ENCODE assay signal across 14 mouse cellular contexts in genomic region chrX:51066539-51067286, GRCm38 (mm10). TPM values are rescaled to one million over a fixed set of nuclear protein-coding genes. Genes with fewer than 3 reads are reported as not detected.
DNase-seq lines count a peak whose midpoint lies in the region; ATAC-seq lines count a peak whose summit lies in the region.
"Had no signal": no experiment of that assay in that cellular context is flagged by ENCODE, and none has a peak within 500 bp of the region (broad histone marks: within the 10 kb centered on the region; RNA-seq: fewer than 3 reads in every experiment).

No protein-coding gene starts in this region.

- no peaks in the 10 kb centered on the region for H3K4me1 ChIP-seq in midbrain, embryonic 13.5 days (replicated peaks)
- H3K4me1 ChIP-seq in midbrain, embryonic 16.5 days (ENCODE audit: control insufficient read depth, insufficient read depth, low read length), result no peaks in the 10 kb centered on the region
- no peaks in the 10 kb centered on the region for H3K4me1 ChIP-seq in lung, embryonic 16.5 days (replicated peaks; ENCODE audit: control insufficient read depth, insufficient read depth, low read length)
- H3K4me1 ChIP-seq: embryonic facial prominence, embryonic 15.5 days; forebrain, embryonic 10.5 days; forebrain, embryonic 15.5 days; heart, embryonic 15.5 days; hindbrain, embryonic 15.5 days had no signal

- DNase-seq in lung, postnatal 25 days (ENCODE audit: low spot score), result peak; percentile 68
- no peak for DNase-seq in heart, postnatal 25 days (ENCODE audit: low spot score)
- DNase-seq in urinary bladder, adult 18-20 months (ENCODE audit: low spot score in 2 of 2), result no peak
- DNase-seq in kidney, postnatal 4 days, result no peak

- no peak overlapping the region for H3K4me3 ChIP-seq in midbrain, embryonic 13.5 days (replicated peaks)
- no peak overlapping the region for H3K4me3 ChIP-seq in midbrain, embryonic 16.5 days (ENCODE audit: low read depth, low read length)
- no peak overlapping the region for H3K4me3 ChIP-seq in lung, embryonic 16.5 days (ENCODE audit: low read length)
- H3K4me3 ChIP-seq: embryonic facial prominence, embryonic 15.5 days; erythroblast, embryonic 14.5 days; forebrain, embryonic 10.5 days; forebrain, embryonic 15.5 days; heart, embryonic 15.5 days; hindbrain, embryonic 15.5 days had no signal

- H3K4me2 ChIP-seq in midbrain, embryonic 13.5 days (replicated peaks), result no peak overlapping the region
- no peak overlapping the region for H3K4me2 ChIP-seq in midbrain, embryonic 16.5 days (ENCODE audit: low read length)
- H3K4me2 ChIP-seq in lung, embryonic 16.5 days (ENCODE audit: low read depth, low read length), result no peak overlapping the region; the same call in 1 of the 2 replicates
- H3K4me2 ChIP-seq: embryonic facial prominence, embryonic 15.5 days; forebrain, embryonic 15.5 days; heart, embryonic 11.5 days; heart, embryonic 15.5 days; hindbrain, embryonic 15.5 days had no signal

- H3K36me3 ChIP-seq in midbrain, embryonic 13.5 days, result no peaks in the 10 kb centered on the region
- no peaks in the 10 kb centered on the region for H3K36me3 ChIP-seq in midbrain, embryonic 16.5 days (ENCODE audit: control insufficient read depth, insufficient read depth, low read length)
- H3K36me3 ChIP-seq in lung, embryonic 16.5 days (ENCODE audit: control insufficient read depth, insufficient read depth, low read length), result no peaks in the 10 kb centered on the region
- H3K36me3 ChIP-seq: embryonic facial prominence, embryonic 15.5 days; forebrain, embryonic 10.5 days; forebrain, embryonic 15.5 days; heart, embryonic 15.5 days; hindbrain, embryonic 15.5 days had no signal

- peak; percentile 50; the same call in 1 of the 2 replicates for ATAC-seq in midbrain, embryonic 13.5 days
- no peak for ATAC-seq in midbrain, embryonic 16.5 days
- ATAC-seq in lung, embryonic 16.5 days (ENCODE audit: low read depth), result peak; percentile 89

- no peak overlapping the region for H3K27ac ChIP-seq in midbrain, embryonic 13.5 days
- no peak overlapping the region for H3K27ac ChIP-seq in midbrain, embryonic 16.5 days (ENCODE audit: low read length)
- peak overlapping the region; percentile 15; the same call in 1 of the 2 replicates for H3K27ac ChIP-seq in lung, embryonic 16.5 days (ENCODE audit: low read length)
- H3K27ac ChIP-seq: embryonic facial prominence, embryonic 15.5 days; forebrain, embryonic 10.5 days; forebrain, embryonic 15.5 days; heart, embryonic 15.5 days; hindbrain, embryonic 15.5 days had no signal

- 75% methylated on average over 11 of the region's 11 CpGs for WGBS in midbrain, embryonic 13.5 days
- 72% methylated on average over 11 of the region's 11 CpGs for WGBS in midbrain, embryonic 16.5 days
- 53% methylated on average over 11 of the region's 11 CpGs for WGBS in lung, embryonic 16.5 days

- no peak overlapping the region for H3K9ac ChIP-seq in midbrain, embryonic 13.5 days (replicated peaks)
- no peak overlapping the region for H3K9ac ChIP-seq in midbrain, embryonic 16.5 days (ENCODE audit: low read depth, low read length)
- no peak overlapping the region for H3K9ac ChIP-seq in lung, embryonic 16.5 days (ENCODE audit: low read length)
- H3K9ac ChIP-seq: embryonic facial prominence, embryonic 15.5 days; forebrain, embryonic 15.5 days; heart, embryonic 15.5 days; hindbrain, embryonic 15.5 days had no signal

- H3K27me3 ChIP-seq in midbrain, embryonic 13.5 days, result no peaks in the 10 kb centered on the region
- H3K27me3 ChIP-seq in midbrain, embryonic 16.5 days (ENCODE audit: control insufficient read depth, insufficient read depth, low read depth, low read length), result no peaks in the 10 kb centered on the region
- no peaks in the 10 kb centered on the region; the same call in 1 of the 2 replicates for H3K27me3 ChIP-seq in lung, embryonic 16.5 days (ENCODE audit: control insufficient read depth, insufficient read depth, low read depth, low read length)
- H3K27me3 ChIP-seq: embryonic facial prominence, embryonic 15.5 days; forebrain, embryonic 15.5 days; heart, embryonic 15.5 days; hindbrain, embryonic 15.5 days had no signal

- intact Hi-C loops in heart, postnatal 25 days (cut with DNase I), result no loop called here

- H3K9me3 ChIP-seq in midbrain, embryonic 13.5 days, result no peaks in the 10 kb centered on the region
- H3K9me3 ChIP-seq in midbrain, embryonic 16.5 days (replicated peaks; ENCODE audit: control insufficient read depth, low read length, poor library complexity, severe bottlenecking), result no peaks in the 10 kb centered on the region
- H3K9me3 ChIP-seq in lung, embryonic 16.5 days (ENCODE audit: control insufficient read depth, low read length), result no peaks in the 10 kb centered on the region
- H3K9me3 ChIP-seq: embryonic facial prominence, embryonic 15.5 days; forebrain, embryonic 10.5 days; forebrain, embryonic 15.5 days; heart, embryonic 15.5 days; hindbrain, embryonic 15.5 days had no signal

RNA-seq across cellular contexts. Expression of gene Rap2c, which starts 48.9 kb away (rescaled TPM):
- polyA plus RNA-seq in midbrain, embryonic 13.5 days (2015; fragmentation: Nextera tagmentation; extraction: Ambion mirVana), result 18.3 and 18.4 TPM in 2 replicates
- 10.9 and 12.3 TPM in 2 replicates for polyA plus RNA-seq in midbrain, embryonic 16.5 days (2015; fragmentation: Nextera tagmentation; extraction: Ambion mirVana)
- 20.3 and 23.3 TPM in 2 replicates for polyA plus RNA-seq in lung, embryonic 16.5 days (2015; fragmentation: Nextera tagmentation; extraction: Ambion mirVana)
- 10 to 100 TPM; 20.9 to 21.7 TPM for total RNA-seq in heart, postnatal 25 days (2021)
